Mouse (Mus musculus) frontal cortex, postnatal 10 days (tissue): ENCODE results near the gene Ina.
"Not testable (repeated sequence)": the region's sequence is repeated elsewhere in the genome, so short reads cannot be mapped to it uniquely, and the experiment has no call there.

Source experiments
- DNase-seq, 2 experiments: peaks; one replicate each; pipeline ENCODE4 v3.0.0; 2022; ENCODE audit warnings: low spot score in 2 of 2, mixed read lengths in 1 of 2

The Ina gene

DNA sequence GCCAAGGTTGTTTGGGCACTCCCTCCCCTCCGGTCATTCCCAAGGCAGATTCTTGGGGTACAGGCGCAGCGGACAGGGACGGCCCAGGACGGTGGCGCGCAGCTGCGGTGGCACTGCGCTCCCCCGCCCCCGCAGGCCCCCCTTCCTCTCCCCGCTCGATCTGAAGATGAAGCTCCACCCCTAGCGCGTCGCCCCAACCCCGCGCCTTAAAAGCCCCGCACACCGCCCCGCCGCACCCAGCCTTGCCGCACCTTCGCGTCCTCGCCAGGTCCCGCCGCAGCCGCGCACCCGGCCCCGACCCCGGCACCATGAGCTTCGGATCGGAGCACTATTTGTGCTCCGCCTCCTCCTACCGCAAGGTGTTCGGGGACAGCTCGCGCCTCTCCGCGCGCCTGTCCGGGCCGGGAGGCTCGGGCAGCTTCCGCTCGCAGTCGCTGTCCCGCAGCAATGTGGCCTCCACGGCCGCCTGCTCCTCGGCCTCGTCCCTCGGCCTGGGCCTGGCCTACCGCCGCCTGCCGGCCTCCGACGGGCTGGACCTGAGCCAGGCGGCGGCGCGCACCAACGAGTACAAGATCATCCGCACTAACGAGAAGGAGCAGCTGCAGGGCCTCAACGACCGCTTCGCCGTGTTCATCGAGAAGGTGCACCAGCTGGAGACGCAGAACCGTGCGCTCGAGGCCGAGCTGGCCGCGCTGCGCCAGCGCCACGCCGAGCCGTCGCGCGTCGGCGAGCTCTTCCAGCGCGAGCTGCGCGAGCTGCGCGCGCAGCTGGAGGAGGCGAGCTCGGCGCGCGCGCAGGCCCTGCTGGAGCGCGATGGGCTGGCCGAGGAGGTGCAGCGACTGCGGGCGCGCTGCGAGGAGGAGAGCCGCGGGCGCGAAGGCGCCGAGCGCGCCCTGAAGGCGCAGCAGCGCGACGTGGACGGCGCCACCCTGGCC is at the start of gene Ina, which contains the start of gene Nt5c2:
TSS of gene Ina (plus strand) at position 252 of the 935 bp plus-strand sequence.
TSS of gene Nt5c2 (minus strand) at position 707 of the 935 bp plus-strand sequence.
- peak; percentile 62 to 77 for DNase-seq

DNA sequence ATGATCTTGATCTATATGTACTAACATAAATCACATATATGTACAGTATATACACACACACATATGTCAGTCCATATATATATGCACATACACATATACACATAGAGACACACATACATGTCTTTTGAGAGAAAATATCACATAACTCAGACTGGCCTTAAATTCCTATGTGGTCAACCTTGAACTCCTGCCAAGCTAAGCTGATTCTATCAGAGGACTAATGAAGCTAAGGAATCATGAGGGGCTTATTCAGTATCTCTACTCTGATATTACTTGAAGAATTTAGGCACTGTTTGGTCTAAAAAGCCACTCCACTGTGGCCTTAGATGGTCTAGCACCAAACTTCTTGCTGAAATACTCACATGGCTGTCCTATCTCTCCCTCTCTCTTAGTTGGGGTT is 49.0 kb upstream of the Ina start:
- DNase-seq = no peak

DNA sequence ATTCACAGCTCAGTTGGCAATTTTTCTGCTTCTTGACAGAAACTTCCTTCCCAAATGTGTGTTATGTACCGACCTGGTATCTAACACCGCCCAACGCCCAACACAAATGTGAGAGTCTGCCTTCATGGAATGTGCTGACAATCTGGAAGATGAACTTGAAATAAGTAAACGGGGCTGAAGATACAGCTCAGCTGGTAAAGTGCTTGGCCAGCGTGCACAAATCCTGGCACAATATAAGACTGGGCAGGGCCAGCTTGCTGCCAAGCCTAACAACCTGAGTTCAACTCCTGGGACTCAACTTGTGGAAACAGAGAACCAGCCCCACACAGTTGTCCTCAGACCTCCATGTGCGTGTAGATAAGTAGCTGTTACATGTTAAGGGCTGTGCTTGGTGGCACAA is 48.2 kb upstream of the Ina start:
- no peak for DNase-seq

DNA sequence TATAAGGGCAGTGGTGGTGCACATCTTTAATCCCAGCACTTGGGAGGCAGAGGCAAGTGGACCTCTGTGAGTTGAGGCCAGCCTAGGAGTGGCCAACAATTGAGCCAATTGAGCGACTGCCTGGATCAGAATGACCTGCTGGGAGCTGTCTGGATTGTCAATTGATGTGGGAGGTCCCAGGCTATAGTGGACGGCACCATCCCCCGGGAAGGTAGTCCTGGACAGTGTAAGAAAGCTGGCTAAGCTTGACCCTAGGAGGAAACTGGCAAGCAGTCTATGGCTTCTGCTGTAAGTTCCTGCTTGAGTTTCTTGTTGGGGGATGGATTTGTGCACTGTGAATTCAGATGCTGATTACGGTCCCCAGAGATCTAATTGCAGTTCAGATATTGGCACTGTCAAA is 46.6 kb upstream of the Ina start:
- DNase-seq = no peak

DNA sequence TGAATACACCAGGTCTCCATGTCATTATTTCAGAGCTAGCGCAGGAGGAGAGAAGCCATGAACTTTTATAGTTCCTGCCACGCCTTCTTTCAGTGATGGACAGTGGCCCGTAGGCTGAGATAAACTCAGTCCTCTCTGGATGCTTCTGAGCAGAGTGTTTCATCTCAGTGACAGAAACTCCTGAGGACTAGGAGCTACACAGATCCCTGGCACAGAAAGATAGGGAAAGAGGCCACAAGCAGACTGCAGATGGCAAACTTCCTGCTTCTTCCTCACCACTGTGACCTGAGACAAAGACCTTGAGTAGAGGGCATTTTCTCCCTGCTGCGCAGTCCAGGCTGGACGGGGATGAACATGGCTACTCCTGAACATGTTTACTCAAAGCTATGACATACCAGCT is 45.7 kb upstream of the Ina start:
- no peak for DNase-seq

DNA sequence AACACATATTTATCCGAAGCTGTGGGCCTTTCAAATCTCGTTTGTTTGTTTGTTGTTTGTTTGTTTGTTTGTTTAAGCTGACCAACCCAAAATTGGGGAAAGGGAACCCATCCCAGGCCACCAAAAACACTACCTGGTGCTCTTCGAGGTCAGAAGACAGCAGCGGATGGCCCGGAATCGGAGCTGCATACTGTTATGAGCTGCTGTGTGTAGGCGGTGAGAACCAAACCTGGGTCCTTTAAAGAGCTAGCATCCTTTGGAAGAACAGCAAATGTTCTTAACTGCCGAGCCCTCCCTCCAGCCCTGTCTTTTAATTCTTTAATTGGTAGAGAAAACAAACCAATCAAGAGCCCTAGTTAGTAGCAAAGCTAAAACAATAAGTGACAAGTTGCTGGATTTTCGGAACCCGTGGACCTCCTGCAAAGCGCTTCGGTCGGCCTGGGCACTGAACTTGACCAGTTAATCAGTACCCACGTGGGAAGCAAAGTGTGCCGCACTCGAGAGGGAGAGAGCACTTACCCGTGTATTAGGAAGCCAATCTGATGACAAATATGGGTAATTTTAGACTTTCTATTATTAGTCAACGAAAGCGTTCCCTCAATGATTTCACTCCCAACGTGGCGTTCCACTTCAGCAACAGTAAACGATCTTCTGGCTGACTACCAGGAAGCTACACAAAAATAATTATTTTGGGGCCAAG is 45.1 kb upstream of the Ina start:
- DNase-seq = no peak

DNA sequence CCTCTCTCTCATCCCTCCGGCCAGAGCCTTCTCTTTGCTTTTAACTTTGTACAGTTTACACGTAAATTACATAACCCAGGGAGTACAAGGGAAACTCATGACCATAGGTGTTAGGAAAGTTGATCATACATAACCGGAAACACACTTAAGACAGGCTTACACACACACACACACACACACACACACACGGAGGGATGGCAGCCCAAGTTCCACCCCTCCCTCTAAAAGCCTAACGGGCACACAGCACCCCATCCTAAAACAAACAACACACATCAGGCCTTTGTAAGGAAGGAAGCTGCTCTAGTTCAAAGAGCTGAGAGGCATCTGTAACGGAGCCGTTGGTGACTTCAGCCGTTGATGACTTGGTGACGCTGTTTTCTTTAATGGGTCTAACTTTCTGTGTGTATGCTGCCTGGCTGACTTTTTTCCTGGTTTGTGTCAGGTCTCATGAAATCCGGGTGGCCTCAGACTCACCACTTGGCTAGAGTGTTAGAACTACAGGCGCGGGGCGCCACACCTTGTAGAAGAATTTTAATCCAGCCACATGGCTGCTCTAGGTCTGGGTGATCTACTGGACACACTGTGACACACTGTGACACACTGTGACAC is 44.3 kb upstream of the Ina start:
- DNase-seq = no peak

DNA sequence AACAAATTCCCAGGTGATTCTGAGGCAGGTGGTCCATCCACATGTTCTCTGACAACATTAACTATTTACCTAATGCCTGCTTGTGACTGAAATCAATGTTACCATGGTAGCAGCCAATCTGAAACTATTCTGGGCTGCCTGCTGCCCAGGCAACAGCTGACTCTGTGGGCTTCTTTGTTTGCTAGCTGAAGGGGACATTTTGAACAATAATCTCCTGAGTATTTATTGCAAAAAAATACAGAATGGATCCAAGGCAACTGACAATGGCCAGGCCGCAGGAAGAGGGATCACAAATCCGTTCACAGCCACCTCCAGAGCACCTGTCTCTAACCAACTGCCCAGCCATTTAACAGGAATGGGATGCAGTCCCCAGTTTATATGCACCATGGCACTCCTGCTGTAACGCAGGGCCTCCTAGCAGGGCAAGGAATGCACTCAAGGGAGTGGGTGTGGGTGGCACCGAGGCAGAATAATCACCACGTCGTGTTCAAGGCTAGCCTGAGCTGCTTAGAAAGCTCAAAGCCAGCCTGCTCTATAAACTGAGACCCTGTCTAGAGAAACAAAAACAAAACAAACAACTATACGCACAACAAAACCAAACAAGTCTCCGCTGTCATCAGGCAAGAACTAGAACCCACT is 43.3 kb upstream of the Ina start:
- no peak for DNase-seq

DNA sequence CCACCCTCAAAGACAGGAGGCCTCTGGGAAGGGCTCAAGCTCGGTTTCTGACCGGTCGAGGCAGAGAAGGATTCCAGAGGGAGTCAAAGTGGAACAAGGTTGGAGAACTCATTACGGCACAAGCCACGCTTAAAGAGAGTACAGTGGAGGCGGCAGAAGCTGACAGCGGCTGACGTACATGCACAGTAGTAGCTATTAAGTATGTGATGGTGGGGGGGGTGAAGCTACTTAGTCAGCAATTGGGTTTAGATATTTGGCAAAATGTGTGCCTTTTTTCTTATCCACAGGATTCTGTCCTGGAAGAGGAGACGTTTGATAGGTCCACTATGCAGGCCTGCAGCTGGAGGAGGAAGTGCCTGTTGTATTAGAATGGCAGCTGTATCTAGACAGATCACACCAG is 42.8 kb upstream of the Ina start:
- DNase-seq = no peak

DNA sequence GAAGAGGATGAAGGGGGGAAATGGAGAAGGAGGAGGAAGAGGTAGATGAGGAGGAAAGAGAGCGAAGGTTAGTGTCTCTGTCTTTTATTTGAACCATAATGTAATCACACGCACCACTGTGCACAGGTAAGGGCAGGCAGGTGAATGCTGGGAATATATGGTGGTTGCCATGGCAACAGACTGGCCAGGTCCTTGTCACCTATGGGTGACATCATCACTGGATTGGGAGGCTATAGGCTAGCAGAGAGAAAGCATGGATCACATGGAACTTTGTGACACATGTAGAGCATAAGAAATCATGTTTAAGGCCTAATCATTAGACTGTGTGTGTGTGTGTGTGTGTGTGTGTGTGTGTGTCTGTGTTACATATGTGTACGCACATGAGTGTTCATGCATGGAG is 42.3 kb upstream of the Ina start:
- DNase-seq = no peak

DNA sequence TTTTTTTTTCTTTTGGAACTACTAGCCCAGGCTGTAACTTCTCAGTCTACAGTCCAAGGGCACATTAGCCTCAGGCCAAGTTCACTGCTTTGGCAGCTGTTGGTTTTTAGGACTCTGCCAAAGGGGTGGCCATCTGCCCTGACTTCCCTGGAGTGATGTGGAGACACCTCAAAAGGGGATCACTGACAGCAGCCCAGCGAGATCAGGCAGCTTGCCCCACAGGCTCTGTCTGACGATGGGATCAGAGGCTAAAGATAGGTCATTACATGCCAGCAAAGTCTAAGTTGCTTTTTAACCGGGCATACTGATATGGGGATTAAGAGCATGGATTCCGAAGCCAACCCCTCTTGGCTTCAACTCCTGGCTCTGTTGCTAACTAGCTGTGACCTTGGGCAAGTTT is 38.9 kb upstream of the Ina start:
- no peak for DNase-seq

DNA sequence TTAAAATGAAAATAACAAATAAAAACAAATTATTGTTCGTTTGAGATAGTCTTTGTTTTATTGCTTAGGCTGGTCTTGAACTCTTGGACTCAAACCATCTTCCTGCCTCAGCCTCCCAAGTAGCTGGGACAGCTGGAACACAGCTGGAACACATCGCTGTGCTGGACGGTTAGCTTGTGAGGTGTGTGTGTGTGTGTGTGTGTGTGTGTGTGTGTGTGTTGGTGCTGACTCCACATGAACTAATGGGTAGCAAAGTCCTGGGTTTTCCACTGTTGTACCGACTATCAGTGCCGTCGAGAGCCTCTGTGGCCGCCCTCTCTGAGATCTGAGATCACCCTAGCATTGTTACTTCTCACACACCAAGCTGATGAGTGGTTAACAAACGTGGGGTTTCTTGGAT is 38.5 kb upstream of the Ina start:
- DNase-seq = no peak

DNA sequence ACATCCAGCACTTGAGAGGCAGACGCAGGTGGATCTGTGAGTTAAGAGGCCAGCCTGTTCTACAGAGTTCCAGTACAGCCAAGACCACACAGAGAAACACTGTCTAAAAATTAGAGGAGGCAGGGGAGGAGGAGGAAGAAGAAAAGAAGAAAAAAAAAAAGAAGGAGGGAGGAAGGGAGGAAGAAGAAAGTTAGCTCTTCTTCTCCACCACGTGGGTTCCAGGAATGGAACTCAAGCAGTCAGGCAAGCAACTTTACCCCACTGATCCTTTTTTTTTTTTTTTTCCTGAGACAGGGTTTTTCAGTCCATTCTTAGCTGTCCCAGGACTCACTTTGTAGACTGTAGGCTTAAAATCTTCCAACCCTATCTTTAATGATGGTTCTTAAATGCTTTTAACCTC is 37.8 kb upstream of the Ina start:
- DNase-seq = no peak

DNA sequence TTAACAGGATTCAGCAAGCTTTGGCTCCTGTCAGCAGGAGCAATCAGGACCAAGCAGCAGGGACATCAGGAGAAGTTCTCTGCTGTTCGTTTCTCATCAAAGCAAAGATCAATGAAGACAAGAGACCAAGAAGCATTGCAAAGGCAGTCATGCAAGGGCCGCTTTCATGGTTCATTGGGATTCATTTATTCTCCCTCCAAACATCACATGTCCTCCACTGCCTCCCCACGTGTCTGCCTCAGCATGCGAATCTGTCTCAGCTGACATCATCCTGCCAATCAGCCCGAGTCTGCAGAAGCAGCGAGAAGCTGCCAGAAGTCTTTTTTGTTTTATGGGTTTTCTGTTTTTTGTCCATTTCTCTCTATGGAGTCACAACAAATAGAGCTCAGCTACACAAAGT is 37.0 kb upstream of the Ina start:
- no peak for DNase-seq

DNA sequence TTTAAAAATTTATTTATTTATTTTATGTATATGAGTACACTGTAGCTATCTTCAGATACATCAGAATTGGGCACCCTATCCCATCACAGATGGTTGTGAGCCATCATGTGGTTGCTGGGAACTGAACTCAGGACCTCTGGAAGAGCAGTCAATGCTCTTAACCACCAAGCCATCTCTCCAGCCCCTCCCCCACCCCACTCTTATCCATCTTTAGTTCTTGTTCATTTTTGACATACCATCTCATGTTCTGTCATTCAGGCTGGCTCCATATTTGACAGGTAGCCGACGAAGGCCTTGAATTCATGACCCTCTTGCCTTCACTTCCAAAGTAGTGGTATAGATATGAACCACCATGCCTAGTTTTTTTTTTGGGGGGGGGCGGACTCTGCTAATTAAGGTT is 36.4 kb upstream of the Ina start:
- DNase-seq = not testable (repeated sequence)

DNA sequence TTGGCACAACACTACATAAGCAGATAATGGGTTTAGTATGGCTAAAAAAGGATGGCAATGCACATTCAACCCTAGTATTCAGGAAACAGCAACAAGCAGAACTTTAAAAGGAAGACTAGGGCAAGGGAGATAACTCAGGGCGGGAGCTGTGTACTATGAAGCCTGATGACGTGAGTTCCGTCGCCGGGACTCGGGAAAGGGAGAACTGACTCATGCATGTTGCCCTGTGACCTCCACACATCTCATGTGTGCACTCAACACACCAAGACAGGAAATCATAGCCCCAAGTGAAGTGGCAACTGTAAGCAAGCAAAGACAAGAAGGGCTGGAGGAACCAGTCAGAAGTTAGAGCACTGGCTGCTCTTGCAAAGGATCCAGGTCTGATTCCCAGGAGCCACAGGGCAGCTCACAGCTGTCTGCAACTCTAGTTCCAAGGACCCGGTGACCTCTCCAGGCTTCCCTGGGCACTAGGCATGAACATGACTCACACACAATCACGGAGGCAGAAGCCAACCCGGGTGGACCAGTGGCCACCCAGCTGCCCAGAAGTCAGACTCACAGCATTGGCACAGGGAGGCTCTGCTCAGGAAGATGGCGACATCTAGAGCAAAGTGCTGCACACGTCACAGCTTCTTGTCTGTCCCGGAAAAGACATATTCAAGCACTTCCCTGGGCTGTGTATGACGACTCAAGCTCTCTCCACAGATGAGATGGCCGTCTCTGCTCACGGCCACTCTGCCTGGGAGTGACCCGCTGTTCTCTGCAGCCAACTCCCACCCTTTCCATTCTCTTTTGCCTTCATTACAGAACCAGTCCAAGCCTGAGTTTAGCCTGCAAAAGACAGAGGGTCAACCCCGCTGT is 35.3 kb upstream of the Ina start:
- DNase-seq = no peak

DNA sequence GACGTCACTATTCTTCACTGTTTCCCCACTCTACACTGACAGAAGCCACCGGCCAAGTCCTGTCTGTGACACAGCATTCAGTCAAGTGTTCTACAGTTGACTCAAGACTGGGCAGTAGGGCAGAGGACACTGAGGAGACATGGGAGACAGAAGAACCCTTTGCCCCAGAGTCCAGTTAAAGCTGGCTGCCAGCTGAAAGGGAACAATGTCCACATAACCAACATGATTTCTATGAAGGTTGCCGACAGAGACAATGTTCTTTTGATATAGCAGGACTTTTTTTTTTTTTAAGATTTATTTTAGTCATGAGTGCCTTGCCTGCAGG is 34.8 kb upstream of the Ina start:
- DNase-seq = no peak

DNA sequence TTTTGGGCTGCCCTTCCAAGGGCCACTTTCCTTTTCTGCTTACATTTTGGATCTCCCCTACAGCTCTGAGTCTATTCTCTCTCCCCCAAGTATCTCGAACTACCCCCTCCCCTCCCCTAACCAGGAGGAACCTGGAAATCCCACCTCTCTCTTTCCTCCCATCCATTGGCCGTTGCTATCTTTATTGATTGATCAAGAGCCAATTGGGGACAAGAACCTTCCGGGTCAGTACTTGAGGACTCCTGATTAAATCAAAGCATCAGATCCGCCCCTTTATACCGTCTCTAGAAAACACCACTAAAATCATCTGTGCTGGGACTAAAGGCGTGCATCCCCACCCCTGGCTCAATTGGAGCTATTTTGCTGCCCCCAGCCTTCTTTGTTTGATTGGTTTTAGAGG is 33.0 kb upstream of the Ina start:
- no peak for DNase-seq

DNA sequence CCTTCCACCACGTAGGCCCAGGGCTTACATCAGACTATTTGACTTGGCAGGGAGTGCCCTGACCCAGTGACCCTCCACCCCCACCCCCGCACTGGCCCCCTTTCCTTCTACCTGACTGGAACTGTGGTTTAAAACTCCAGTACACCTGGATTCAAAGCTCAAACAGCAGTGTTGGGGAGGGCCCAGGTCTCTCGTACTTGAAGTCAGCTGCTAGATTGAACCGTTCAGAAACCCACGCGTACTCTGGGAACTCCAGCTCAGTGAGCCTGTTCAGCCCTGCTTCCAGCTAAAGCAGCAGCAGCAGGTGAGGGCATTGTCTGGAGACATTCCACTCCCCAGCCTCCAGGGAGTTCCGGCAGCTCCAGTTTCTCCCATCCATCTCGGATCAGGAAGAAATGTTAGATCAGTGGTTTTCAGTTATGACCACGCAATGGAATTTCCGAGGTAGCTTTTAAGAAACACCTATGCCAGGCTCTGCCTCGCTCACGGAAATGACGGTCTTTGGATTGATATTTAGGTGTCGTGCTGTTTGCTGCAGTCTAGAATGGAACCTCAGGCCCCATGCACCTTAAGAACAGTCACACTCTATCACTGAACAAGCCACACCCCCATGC is 31.0 kb upstream of the Ina start:
- no peak for DNase-seq

DNA sequence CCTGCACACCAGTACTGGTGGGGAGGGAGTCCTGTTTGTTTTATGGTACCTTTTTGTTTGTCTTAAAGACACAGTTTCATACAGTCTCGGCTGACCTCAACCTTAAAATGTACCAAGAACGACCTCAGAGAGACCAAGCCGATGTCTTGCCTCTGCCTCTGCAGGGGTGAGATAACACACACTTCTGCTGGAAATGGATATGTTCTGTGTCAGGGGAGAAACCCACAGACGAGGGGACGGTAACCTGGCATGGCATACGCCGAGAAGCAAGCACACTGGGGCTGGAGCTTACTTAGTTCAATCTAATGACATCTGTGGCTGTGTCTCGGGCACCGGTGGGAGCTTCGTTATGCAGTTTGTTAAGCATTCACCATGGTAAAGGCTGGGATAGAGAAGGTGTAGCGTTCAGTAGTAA is 30.5 kb upstream of the Ina start:
- DNase-seq = no peak
